Mouse (Mus musculus): ENCODE results near the gene Rps6ka6. TPM values are rescaled to one million over a fixed set of nuclear protein-coding genes. Genes with fewer than 3 reads are reported as not detected.

Rps6ka6 gene
- 4.7 TPM for polyA plus RNA-seq (2015; fragmentation: Illumina TruSeq; extraction: RNeasy Lipid Tissue Mini Kit (QIAGEN cat#74804); ENCODE audit: low read depth, low replicate concordance)

GRCm38 (mm10) chrX:111537859-111538258 lies at the start of gene Rps6ka6:
Rps6ka6 (minus strand) TSS chrX:111537959.

Other genes with a start within 250 kb of the Rps6ka6 start
- 3.0 TPM for gene Hdx, start 159.1 kb upstream of the Rps6ka6 start, polyA plus RNA-seq (2015; fragmentation: Illumina TruSeq; extraction: RNeasy Lipid Tissue Mini Kit (QIAGEN cat#74804); ENCODE audit: low read depth, low replicate concordance)